Mouse (Mus musculus) ES-E14 (cell line): ENCODE measurements around the gene Hif1an. TPM values are rescaled to one million over a fixed set of nuclear protein-coding genes. Genes with fewer than 3 reads are reported as not detected.
A peak's percentile ranks its signal among the peaks of the same experiment; 100 is the strongest.

Experiments used
- DNase-seq: peaks from one replicate; pipeline ENCODE4 v3.0.0-alpha.2; 2013; ENCODE audit warnings: low read depth, low spot score
- H3K27ac ChIP-seq: 2 replicates; pipeline ENCODE4 v1.5.1; 2012; ENCODE audit warnings: low read depth, mild to moderate bottlenecking, low read length, moderate library complexity, mixed read lengths; ENCODE audit not compliant: poor library complexity, insufficient read depth, severe bottlenecking
- H3K36me3 ChIP-seq: 2 replicates; pipeline ENCODE4 v1.6.1; 2012; ENCODE audit warnings: mild to moderate bottlenecking, low read length, moderate library complexity, mixed read lengths; ENCODE audit not compliant: control insufficient read depth, poor library complexity, insufficient read depth, severe bottlenecking
- H3K4me1 ChIP-seq, 2 experiments: fragments of 150-350 bp in 1 of 2; sonication (generic) in 1 of 2; 2 replicates each; pipeline ENCODE4 v1.6.1; 2012; ENCODE audit warnings: low read length in 2 of 2, mild to moderate bottlenecking in 1 of 2, mixed read lengths in 1 of 2; ENCODE audit not compliant: control insufficient read depth in 2 of 2, insufficient read depth in 2 of 2, poor library complexity in 1 of 2
- H3K4me3 ChIP-seq, 2 experiments: fragments of 150-350 bp in 1 of 2; sonication (generic) in 1 of 2; 2 replicates each; pipeline ENCODE4 v1.5.1; 2012; ENCODE audit warnings: low read length in 2 of 2, low read depth in 1 of 2, mild to moderate bottlenecking in 1 of 2, mixed read lengths in 1 of 2; ENCODE audit not compliant: insufficient read depth in 1 of 2, poor library complexity in 1 of 2, severe bottlenecking in 1 of 2
- H3K9ac ChIP-seq: 2 replicates; pipeline ENCODE4 v1.6.1; 2012; ENCODE audit warnings: low read depth, mild to moderate bottlenecking, low read length, mixed read lengths; ENCODE audit not compliant: poor library complexity, insufficient read depth, severe bottlenecking
- H3K9me3 ChIP-seq: fragments of 150-350 bp; sonication (generic); 2 replicates; pipeline ENCODE4 v1.6.1; 2012; ENCODE audit warnings: low read depth, mild to moderate bottlenecking, low read length; ENCODE audit not compliant: control insufficient read depth, insufficient read depth
- CHD2 ChIP-seq: IDR thresholded peaks from 2 replicates; pipeline ENCODE4 v1.6.1; 2014; ENCODE audit warnings: mild to moderate bottlenecking, low read depth, low read length, inconsistent platforms
- HCFC1 ChIP-seq: IDR thresholded peaks from 2 replicates; pipeline ENCODE4 v1.6.1; 2012; ENCODE audit warnings: low read length, inconsistent platforms, borderline replicate concordance; ENCODE audit not compliant: insufficient read depth
- MAFK ChIP-seq: IDR thresholded peaks from 2 replicates; pipeline ENCODE4 v1.6.1; 2014; ENCODE audit warnings: mild to moderate bottlenecking, low read depth, low read length, inconsistent platforms; ENCODE audit not compliant: insufficient read depth
- ZC3H11A ChIP-seq: IDR thresholded peaks from 2 replicates; pipeline ENCODE4 v1.6.1; 2012; ENCODE audit warnings: low read depth, mild to moderate bottlenecking, inconsistent platforms, low read length, borderline replicate concordance
- ZNF384 ChIP-seq: IDR thresholded peaks from 2 replicates; pipeline ENCODE4 v1.6.1; 2012; ENCODE audit warnings: low read depth, low read length, inconsistent platforms
- in situ Hi-C, 2 experiments: fragments of 600-800 bp; cut with MboI; formaldehyde crosslinking; loops; one replicate each; pipeline ENCODE4 v1.15.1; 2025; ENCODE audit warnings: low sequenced_read_pairs in 2 of 2, inconsistent platforms in 1 of 2; ENCODE audit not compliant: unreplicated experiment in 2 of 2
- total RNA-seq: library from RNA; depleted of rRNA; stranded (reverse); fragments of 300-350 nt; gene quantifications from 2 replicates; pipeline ENCODE4 v1.2.3, GENCODE M21; 2012

Hif1an gene
- total RNA-seq, 1 experiment = 18.2 TPM

DNA sequence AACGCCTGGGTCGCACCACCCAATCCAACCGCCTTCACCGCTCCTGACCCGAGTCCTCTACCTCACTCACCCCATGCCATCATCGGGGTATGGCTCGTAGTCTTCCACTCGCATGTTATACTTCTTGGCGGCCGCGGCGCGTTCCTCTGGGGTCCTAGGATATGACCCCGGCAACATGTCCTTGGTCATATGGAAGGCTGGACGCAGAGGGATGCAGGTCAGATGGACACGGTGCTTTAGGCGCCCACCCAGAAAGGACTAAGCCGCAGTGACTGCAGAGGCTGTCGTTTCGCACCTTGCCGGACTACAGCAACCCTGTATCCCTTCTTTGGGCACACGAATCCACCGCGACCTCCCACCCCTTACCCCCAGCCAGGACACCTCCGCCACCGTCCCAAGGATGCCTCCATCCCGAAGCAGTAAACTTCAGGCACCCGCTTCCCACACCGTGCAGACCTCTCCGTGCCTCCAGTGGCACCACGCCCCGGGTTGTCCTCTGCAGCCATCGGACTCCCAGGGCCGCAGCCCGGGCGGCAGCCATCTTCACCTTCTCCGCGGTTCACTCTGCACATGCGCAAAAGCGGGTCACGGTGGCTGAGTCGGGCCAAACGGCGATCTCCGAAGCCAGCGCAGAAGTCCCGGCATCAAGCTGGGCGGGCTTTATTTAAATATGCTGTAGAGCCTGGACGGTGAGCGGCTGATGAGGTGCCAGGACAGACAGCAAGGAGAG, 7.6 kb upstream of the Hif1an start, which contains the start of gene Ndufb8:
Ndufb8 (minus strand) TSS at position 580 of the 730 bp plus-strand sequence.
- Histone ChIP-seq H3K4me1 (peaks cover 0 to 4% of the 10 kb centered on the region in 2 experiments; a peak in 1 of 4 replicates), H3K9me3 (no peaks in the 10 kb centered on the region), H3K9ac (peak within 1 kb of the TSS; percentile 97), H3K27ac (no peak within 1 kb of the TSS), H3K36me3 (peaks cover 27% of the 10 kb centered on the region), H3K4me3 (peak within 1 kb of the TSS; percentile 89 to 100)
- peak; percentile 90 for DNase-seq
- in situ Hi-C loops = no loop called here
- peak; percentile 77; the same call in 1 of the 2 replicates for TF ChIP-seq HCFC1
- no peak for TF ChIP-seq ZNF384
- no peak for TF ChIP-seq ZC3H11A
- no peak for TF ChIP-seq MAFK
- TF ChIP-seq CHD2 = no peak

DNA sequence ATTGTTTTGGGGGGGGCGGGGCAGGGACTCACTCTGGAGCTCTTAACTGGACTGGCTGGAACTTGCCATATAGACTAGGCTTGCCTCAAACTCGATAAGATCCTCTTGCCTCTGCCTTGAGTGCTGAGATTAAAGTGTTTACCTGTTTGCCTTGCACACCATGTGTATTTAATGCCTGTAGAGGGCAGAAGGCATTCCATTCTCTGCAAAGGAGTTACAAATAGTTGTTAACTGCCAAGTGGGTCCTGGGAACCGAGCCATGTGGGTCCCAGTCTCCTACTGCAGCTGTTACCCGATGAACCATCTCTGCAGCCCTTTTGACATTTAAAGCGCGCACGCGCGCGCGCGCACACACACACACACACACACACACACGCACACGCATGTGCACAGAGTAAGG, 1.4 kb downstream of the Hif1an start:
- Histone ChIP-seq H3K4me1 (peaks cover 0 to 2% of the 10 kb centered on the region in 2 experiments; a peak in 1 of 4 replicates), H3K36me3 (peaks cover 25% of the 10 kb centered on the region), H3K9me3 (no peaks in the 10 kb centered on the region), H3K9ac (no peak overlapping the region), H3K27ac (no peak overlapping the region), H3K4me3 (no peak overlapping the region)
- in situ Hi-C loops = no loop called here
- no peak for TF ChIP-seq HCFC1
- TF ChIP-seq CHD2 = no peak
- TF ChIP-seq ZC3H11A = no peak
- no peak for TF ChIP-seq ZNF384
- no peak for TF ChIP-seq MAFK
- DNase-seq = no peak

DNA sequence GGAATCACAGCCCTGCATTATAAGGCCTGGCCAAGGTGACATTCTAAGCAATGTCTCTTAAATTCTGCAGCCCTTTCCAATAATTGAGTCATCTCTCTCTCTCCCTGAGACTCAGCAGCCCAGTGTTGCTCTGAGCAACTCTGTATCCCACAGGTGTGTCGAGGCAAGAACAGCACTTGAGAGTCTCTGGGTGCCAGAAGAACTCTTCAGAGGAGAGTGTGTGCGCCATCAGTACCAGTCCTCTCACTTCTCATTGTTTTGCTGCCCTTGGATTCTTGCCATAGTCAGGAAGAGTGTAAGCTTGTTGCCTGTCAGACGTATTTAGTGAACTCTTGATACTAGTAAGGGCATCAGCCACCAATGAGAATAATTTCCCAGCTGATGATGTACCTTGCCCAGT, 5.1 kb downstream of the Hif1an start:
- in situ Hi-C loops = no loop called here
- Histone ChIP-seq H3K4me3 (no peak overlapping the region), H3K27ac (no peak overlapping the region), H3K36me3 (peaks cover 47% of the 10 kb centered on the region), H3K4me1 (peaks cover 0 to 2% of the 10 kb centered on the region in 2 experiments; a peak in 1 of 4 replicates), H3K9ac (no peak overlapping the region), H3K9me3 (no peaks in the 10 kb centered on the region)
- TF ChIP-seq HCFC1 (no peak), CHD2 (no peak)
- DNase-seq = no peak

DNA sequence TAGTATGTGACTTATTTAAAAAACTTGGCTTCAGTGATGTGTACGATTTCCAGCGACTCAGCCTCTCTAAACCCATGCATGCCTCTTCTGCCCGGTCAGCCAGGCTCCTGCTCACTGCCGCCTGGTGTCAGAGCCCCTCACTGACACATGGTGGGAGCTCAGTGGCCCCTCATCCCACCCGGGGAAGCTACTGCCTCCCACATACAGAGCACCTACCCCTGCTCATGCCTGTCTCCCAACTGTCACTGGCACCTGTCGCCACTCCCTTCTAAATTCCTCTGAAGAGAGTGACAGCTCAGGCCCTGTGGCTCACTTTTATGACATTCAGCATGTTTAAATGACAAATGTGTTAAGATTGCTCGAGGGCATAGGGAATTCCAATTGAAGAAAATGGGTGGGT, 13.6 kb downstream of the Hif1an start:
- Histone ChIP-seq H3K4me1 (no peaks in the 10 kb centered on the region), H3K36me3 (peaks cover 21% of the 10 kb centered on the region), H3K4me3 (no peak overlapping the region), H3K27ac (no peak overlapping the region), H3K9ac (no peak overlapping the region), H3K9me3 (no peaks in the 10 kb centered on the region)
- TF ChIP-seq HCFC1 (no peak), MAFK (no peak), ZC3H11A (no peak), CHD2 (no peak), ZNF384 (no peak)
- in situ Hi-C loops = loop anchor here in 1 of 2 experiments (25.0 kb wide), 1 partner anchor 161 kb away; no protein-coding TSS in a partner anchor
- DNase-seq = no peak

DNA sequence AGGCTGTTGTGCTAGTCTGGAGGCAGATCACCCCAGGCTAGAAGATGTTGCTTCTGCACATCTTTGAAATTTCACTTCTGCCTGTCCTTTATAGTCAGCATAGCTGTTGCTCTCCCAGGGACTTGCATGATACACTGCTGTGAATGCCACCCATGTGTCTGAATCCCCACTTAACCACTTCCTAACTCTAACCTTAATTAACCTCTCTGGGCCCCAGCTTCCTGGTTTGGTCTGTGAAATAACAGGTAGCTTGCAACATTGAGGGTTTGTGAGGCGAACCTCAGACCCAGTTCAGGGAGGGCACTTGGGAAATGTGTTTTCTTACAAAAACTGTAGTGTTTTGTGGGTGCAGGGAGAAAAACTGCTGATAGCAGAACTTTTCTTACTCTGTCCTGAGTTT, 15.4 kb downstream of the Hif1an start:
- Histone ChIP-seq H3K4me3 (no peak overlapping the region), H3K36me3 (peaks cover 8% of the 10 kb centered on the region; the same call in 1 of the 2 replicates), H3K9me3 (no peaks in the 10 kb centered on the region), H3K9ac (no peak overlapping the region), H3K4me1 (no peaks in the 10 kb centered on the region), H3K27ac (no peak overlapping the region)
- TF ChIP-seq CHD2 (no peak), MAFK (no peak), ZC3H11A (no peak), HCFC1 (no peak), ZNF384 (no peak)
- in situ Hi-C loops = loop anchor here in 1 of 2 experiments (25.0 kb wide), 1 partner anchor 159 kb away; no protein-coding TSS in a partner anchor
- DNase-seq = no peak
